Mouse (Mus musculus) kidney, adult 2 months (tissue): ENCODE data around the gene Gprc5c. TPM values are rescaled to one million over a fixed set of nuclear protein-coding genes. Genes with fewer than 3 reads are reported as not detected.

ENCODE experiments used
- DNase-seq: peaks from one replicate; pipeline ENCODE4 v3.0.0; 2021
- H3K27ac ChIP-seq: fragments of 200-500 bp; 2 replicates; pipeline ENCODE4 v1.5.1; 2012; ENCODE audit warnings: low read depth, low read length, control low read depth, inconsistent platforms; ENCODE audit not compliant: insufficient read depth
- H3K27me3 ChIP-seq: fragments of 200-500 bp; replicated peaks from 2 replicates; pipeline ENCODE4 v1.6.1; 2012; ENCODE audit warnings: mild to moderate bottlenecking, moderate library complexity, low read length, inconsistent platforms; ENCODE audit not compliant: control insufficient read depth, insufficient read depth
- H3K36me3 ChIP-seq: fragments of 200-500 bp; 2 replicates; pipeline ENCODE4 v1.6.1; 2012; ENCODE audit warnings: mild to moderate bottlenecking, moderate library complexity, low read length, inconsistent platforms; ENCODE audit not compliant: control insufficient read depth, insufficient read depth
- H3K4me1 ChIP-seq: fragments of 200-500 bp; 2 replicates; pipeline ENCODE4 v1.6.1; 2011; ENCODE audit warnings: low read length; ENCODE audit not compliant: control insufficient read depth, insufficient read depth
- H3K4me3 ChIP-seq: fragments of 200-500 bp; 2 replicates; pipeline ENCODE4 v1.5.1; 2011; ENCODE audit warnings: mild to moderate bottlenecking, low read depth, low read length, control low read depth; ENCODE audit not compliant: insufficient read depth
- CTCF ChIP-seq: fragments of 200-500 bp; conservative IDR thresholded peaks from 2 replicates; pipeline ENCODE4 v1.5.1; 2011; ENCODE audit warnings: low read depth, mild to moderate bottlenecking, control low read depth, low read length, moderate library complexity, mixed read lengths; ENCODE audit not compliant: insufficient read depth, insufficient read length
- POLR2A ChIP-seq: fragments of 200-500 bp; IDR thresholded peaks from one replicate; pipeline ENCODE4 v1.6.1; 2011; ENCODE audit warnings: low read depth, low read length, control low read depth
- WGBS: fragments of 180-500 bp; shearing (Covaris S2); methylation state at CpG from one replicate; pipeline ENCODE4 v1.1.7; 2018; 5-methylcytosine and 5-hydroxymethylcytosine counted together
- polyA plus RNA-seq: library from polyadenylated mRNA; depleted of rRNA; stranded (reverse); fragments of >200 nt; gene quantifications from 2 replicates; pipeline ENCODE4 v1.2.3, GENCODE M21; 2012; rRNA removed

Gprc5c gene
- 241 and 285 TPM in 2 replicates for polyA plus RNA-seq

DNA sequence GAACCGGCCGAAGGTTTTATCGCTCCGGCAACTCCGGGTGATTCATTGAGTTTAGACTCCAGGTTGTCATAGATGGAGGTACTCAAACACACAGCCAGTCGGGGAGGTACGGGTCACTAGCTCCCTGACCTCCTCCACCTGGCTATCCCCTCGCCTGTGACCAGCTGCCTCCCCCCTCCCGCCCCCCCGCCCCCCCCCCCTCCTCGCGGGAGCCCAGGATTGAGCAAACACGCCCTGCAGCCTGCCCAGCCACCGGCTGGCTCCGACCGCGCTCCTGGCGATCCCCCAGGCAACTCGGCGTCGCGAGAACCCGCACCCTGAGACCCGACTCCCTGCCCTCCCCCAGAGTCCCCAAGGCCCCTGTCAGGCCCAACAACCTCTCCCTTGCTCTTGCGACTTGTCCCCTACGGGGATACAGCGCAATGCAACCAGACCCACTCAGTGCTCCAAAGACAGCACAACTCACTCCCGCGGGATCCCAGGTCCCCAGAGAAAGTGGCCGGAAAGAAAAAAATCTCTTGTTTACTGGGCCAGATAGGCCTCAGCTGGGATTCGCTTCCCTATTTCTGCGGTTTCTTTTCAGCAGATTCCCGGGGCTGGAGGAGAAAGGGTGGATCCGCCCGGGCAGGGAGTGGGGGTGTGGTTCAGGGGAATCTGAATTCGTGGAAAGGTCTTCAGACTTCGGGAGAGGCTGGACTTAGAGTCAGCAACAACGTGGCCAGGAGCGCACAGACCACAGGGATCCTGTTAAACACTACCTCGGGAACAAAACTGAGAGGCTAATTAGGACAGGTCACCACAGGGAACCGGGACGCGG, at the start of gene Gprc5c:
Gene Gprc5c, plus strand, starts transcription at position 701 of the 817 bp plus-strand sequence.
- peak; percentile 16 for TF ChIP-seq POLR2A
- TF ChIP-seq CTCF = no peak
- WGBS = 3% methylated on average over 35 of the region's 43 CpGs
- Histone ChIP-seq H3K4me3 (peak within 1 kb of the TSS; percentile 86), H3K27me3 (no peaks in the 10 kb centered on the region), H3K36me3 (no peaks in the 10 kb centered on the region), H3K27ac (peak within 1 kb of the TSS; percentile 99), H3K4me1 (peaks cover 26% of the 10 kb centered on the region)
- DNase-seq = peak; percentile 94

DNA sequence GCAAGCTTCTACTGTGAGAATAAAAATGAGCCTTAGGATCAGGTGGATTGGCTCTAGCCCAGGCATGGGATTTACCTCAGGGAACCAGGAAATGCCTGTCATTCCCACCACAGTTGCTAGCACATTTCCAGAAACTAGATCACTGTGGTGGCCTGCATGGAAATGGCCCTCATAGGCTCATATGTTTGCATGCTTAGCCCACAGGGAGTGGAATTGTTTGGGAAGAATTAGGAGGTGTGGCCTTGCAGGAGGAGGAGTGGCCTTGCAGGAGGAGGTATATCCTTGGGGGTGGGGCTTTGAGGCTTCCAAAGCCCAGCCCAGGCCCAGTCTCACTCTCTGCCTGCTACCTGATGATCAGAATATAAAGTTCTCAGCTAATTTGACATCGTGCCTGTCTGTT, 49.0 kb upstream of the Gprc5c start:
- WGBS = 100% methylated on average over 1 of the region's 1 CpGs
- no peaks in the 10 kb centered on the region for H3K27me3 ChIP-seq
- no peak for TF ChIP-seq POLR2A
- no peak for TF ChIP-seq CTCF

GRCm38 (mm10) chr11:114802540-114803267, 48.2 kb upstream of the Gprc5c start:
- Histone ChIP-seq H3K27ac (no peak overlapping the region), H3K4me3 (no peak overlapping the region), H3K36me3 (no peaks in the 10 kb centered on the region), H3K27me3 (no peaks in the 10 kb centered on the region), H3K4me1 (no peaks in the 10 kb centered on the region)
- 53% methylated on average over 15 of the region's 15 CpGs for WGBS
- no peak for DNase-seq
- TF ChIP-seq CTCF (no peak), POLR2A (no peak)

More for the DNA sequence above, 49.0 kb upstream of the Gprc5c start:
- no peaks in the 10 kb centered on the region for H3K4me1 ChIP-seq
- DNase-seq = no peak
- no peaks in the 10 kb centered on the region for H3K36me3 ChIP-seq
- no peak overlapping the region for H3K27ac ChIP-seq
- H3K4me3 ChIP-seq = no peak overlapping the region

GRCm38 (mm10) chr11:114803990-114804389, 47.0 kb upstream of the Gprc5c start:
- WGBS = 73% methylated on average over 8 of the region's 8 CpGs
- Histone ChIP-seq H3K4me3 (no peak overlapping the region), H3K27me3 (no peaks in the 10 kb centered on the region), H3K36me3 (no peaks in the 10 kb centered on the region), H3K4me1 (no peaks in the 10 kb centered on the region), H3K27ac (no peak overlapping the region)
- TF ChIP-seq POLR2A = no peak
- TF ChIP-seq CTCF = no peak
- no peak for DNase-seq

DNA sequence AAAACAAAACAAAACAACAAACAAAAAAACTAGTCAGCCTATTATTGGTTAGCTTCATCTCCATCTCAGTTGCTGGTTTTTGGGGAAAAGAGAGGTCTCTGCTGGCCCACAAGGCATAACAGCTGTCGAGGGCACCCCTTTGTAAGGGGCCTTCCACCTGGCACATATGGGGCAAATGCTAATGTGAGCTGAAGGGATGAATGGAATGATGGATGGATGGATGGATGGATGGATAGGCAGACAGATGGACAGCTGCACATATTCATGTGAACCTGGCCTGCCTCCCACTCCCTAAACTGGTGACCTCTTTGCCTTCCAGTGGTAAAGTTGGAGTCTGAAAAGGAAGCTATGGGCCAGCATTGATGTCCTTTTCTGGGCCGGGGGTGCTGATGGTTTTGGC, 43.9 kb upstream of the Gprc5c start:
- H3K4me3 ChIP-seq = no peak overlapping the region
- H3K27ac ChIP-seq = no peak overlapping the region
- H3K4me1 ChIP-seq = no peaks in the 10 kb centered on the region
- DNase-seq = no peak
- no peak for TF ChIP-seq POLR2A
- H3K27me3 ChIP-seq = no peaks in the 10 kb centered on the region
- H3K36me3 ChIP-seq = no peaks in the 10 kb centered on the region
- 70% methylated on average over 2 of the region's 2 CpGs for WGBS

GRCm38 (mm10) chr11:114807686-114808427, 43.1 kb upstream of the Gprc5c start:
- H3K36me3 ChIP-seq = no peaks in the 10 kb centered on the region
- H3K4me1 ChIP-seq = no peaks in the 10 kb centered on the region
- no peaks in the 10 kb centered on the region for H3K27me3 ChIP-seq
- WGBS = 64% methylated on average over 14 of the region's 14 CpGs
- no peak for DNase-seq
- TF ChIP-seq POLR2A = no peak
- TF ChIP-seq CTCF = no peak
- H3K27ac ChIP-seq = no peak overlapping the region
- no peak overlapping the region for H3K4me3 ChIP-seq

DNA sequence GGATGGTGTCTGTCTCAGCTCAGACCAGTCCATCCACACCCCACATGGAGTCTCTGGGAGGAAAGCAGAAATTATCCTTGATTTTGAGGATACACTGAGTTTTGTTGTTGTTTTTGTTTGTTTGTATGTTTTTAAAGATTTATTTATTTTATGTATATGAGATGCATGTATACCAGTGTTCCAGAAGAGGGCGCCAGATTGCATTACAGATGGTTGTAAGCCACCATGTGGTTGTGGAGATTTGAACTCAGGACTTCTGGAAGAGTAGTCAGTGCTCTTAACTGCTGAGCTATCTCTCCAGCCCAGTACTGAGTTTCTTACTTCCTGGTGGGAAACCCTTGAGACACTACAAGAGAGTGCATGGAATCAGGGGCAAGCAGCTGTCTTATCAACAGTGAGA, 41.6 kb upstream of the Gprc5c start:
- no peak for DNase-seq
- TF ChIP-seq CTCF (0 out of 2 replicates have a peak, but pooled peaks have one; percentile 10), POLR2A (no peak)

More for the DNA sequence above, 41.6 kb upstream of the Gprc5c start:
- no peak overlapping the region for H3K27ac ChIP-seq
- 81% methylated on average over 1 of the region's 1 CpGs for WGBS
- no peaks in the 10 kb centered on the region for H3K27me3 ChIP-seq
- no peak overlapping the region for H3K4me3 ChIP-seq
- H3K36me3 ChIP-seq = no peaks in the 10 kb centered on the region
- no peaks in the 10 kb centered on the region for H3K4me1 ChIP-seq
